Mouse (Mus musculus) limb, embryonic 15.5 days (tissue): ENCODE measurements around the gene Cth. TPM values are rescaled to one million over a fixed set of nuclear protein-coding genes. Genes with fewer than 3 reads are reported as not detected.

Experiments used
- ATAC-seq: fragments of 200-750 bp; cut with Nextera tagmentation; 2 replicates; pipeline ENCODE4 v1.8.0; 2017; ENCODE audit warnings: low read depth, moderate TSS enrichment; ENCODE audit not compliant: insufficient number of reproducible peaks, low FRiP score, low TSS enrichment
- H3K27ac ChIP-seq: fragments of 300-500 bp; sonication (generic); 2 replicates; pipeline ENCODE4 v1.5.1; 2015; ENCODE audit warnings: moderate library complexity, mild to moderate bottlenecking, inconsistent platforms
- H3K27me3 ChIP-seq: fragments of 300-500 bp; sonication (generic); 2 replicates; pipeline ENCODE4 v1.6.1; 2015; ENCODE audit warnings: inconsistent platforms
- H3K36me3 ChIP-seq: fragments of 300-500 bp; sonication (generic); 2 replicates; pipeline ENCODE4 v1.6.1; 2015; ENCODE audit warnings: inconsistent platforms
- H3K4me1 ChIP-seq: fragments of 300-500 bp; sonication (generic); 2 replicates; pipeline ENCODE4 v1.6.1; 2015; ENCODE audit warnings: inconsistent platforms
- H3K4me2 ChIP-seq: fragments of 300-500 bp; sonication (generic); 2 replicates; pipeline ENCODE4 v1.6.1; 2015; ENCODE audit warnings: mild to moderate bottlenecking, inconsistent platforms
- H3K4me3 ChIP-seq: fragments of 300-500 bp; sonication (generic); 2 replicates; pipeline ENCODE4 v1.5.1; 2015; ENCODE audit warnings: mild to moderate bottlenecking, inconsistent platforms
- H3K9ac ChIP-seq: fragments of 300-500 bp; sonication (generic); 2 replicates; pipeline ENCODE4 v1.6.1; 2015; ENCODE audit warnings: inconsistent platforms
- H3K9me3 ChIP-seq: fragments of 300-500 bp; sonication (generic); 2 replicates; pipeline ENCODE4 v1.6.1; 2016; ENCODE audit warnings: inconsistent platforms
- WGBS: fragments of 180-500 bp; shearing (Covaris S2); methylation state at CpG from one replicate; pipeline ENCODE4 v1.1.7; 2015; 5-methylcytosine and 5-hydroxymethylcytosine counted together
- polyA plus RNA-seq: library from polyadenylated mRNA; unstranded; fragments of >200 nt; fragmentation: Nextera tagmentation; extraction: Ambion mirVana; gene quantifications from 2 replicates; pipeline ENCODE4 v1.2.1, GENCODE M21; 2015

The Cth gene
- polyA plus RNA-seq, 1 experiment from 2014 or later, result 13.9 TPM

DNA sequence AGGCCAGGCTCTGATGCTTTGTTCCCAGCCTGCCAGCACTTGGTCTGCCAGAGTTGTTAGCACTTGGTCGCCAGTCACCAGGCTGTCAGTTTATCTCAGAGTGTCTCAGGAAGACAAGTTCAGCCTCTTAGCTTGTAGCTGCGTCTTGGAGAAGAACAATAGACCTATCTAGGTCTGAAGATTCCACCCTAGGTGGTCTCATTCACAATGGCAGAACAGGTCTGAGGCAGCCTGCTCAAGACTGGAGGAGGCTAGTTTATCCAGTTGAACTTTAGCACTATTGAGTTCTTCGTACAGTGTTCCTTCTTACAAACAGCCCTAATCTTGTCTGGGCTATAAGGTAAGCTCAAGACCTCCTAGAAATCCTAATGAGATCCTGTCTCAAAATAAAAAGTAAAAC is 7.2 kb upstream of the Cth start:
- H3K9ac ChIP-seq, result no peak overlapping the region
- H3K4me1 ChIP-seq, result no peaks in the 10 kb centered on the region
- ATAC-seq, result no peak
- H3K9me3 ChIP-seq, result no peaks in the 10 kb centered on the region
- no peak overlapping the region for H3K4me2 ChIP-seq
- H3K27me3 ChIP-seq, result no peaks in the 10 kb centered on the region
- WGBS, result 57% methylated on average over 3 of the region's 3 CpGs
- H3K36me3 ChIP-seq, result no peaks in the 10 kb centered on the region
- no peak overlapping the region for H3K27ac ChIP-seq
- no peak overlapping the region for H3K4me3 ChIP-seq

GRCm38 (mm10) chr3:157931592-157931991 is 6.7 kb upstream of the Cth start:
- no peak for ATAC-seq
- H3K9me3 ChIP-seq, result no peaks in the 10 kb centered on the region
- WGBS, result 42% methylated on average over 3 of the region's 3 CpGs

GRCm38 (mm10) chr3:157929417-157929816 is 4.5 kb upstream of the Cth start:
- Histone ChIP-seq H3K9me3 (no peaks in the 10 kb centered on the region), H3K4me1 (peaks cover 7% of the 10 kb centered on the region), H3K9ac (no peak overlapping the region), H3K4me3 (no peak overlapping the region), H3K36me3 (no peaks in the 10 kb centered on the region), H3K27ac (no peak overlapping the region), H3K4me2 (no peak overlapping the region), H3K27me3 (no peaks in the 10 kb centered on the region)
- ATAC-seq, result no peak
- WGBS, result 73% methylated on average over 1 of the region's 1 CpGs

More at GRCm38 (mm10) chr3:157931592-157931991, 6.7 kb upstream of the Cth start:
- Histone ChIP-seq H3K4me1 (no peaks in the 10 kb centered on the region), H3K27ac (no peak overlapping the region), H3K9ac (no peak overlapping the region), H3K4me3 (no peak overlapping the region), H3K36me3 (no peaks in the 10 kb centered on the region), H3K4me2 (no peak overlapping the region), H3K27me3 (no peaks in the 10 kb centered on the region)

DNA sequence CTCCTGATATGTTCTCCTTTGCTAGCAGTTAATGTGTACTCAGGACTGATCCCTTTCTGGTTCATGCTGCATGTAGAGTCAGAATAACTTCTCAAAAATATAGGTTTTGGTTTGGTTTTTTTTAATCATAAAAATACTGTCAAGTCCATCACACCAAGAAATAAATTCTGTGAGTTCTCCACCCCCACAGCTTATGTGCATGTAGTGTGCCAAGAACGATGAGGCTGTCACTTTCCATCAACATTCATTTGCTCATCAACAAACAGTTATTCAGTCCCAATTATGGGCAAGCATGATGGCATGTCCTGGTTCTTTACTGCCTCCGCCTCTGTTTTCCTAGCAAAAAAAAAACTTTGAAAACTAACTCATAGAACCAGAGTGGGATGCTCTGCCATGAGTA is 3.9 kb upstream of the Cth start:
- WGBS, result 81% methylated on average over 2 of the region's 2 CpGs
- Histone ChIP-seq H3K9ac (no peak overlapping the region), H3K4me3 (no peak overlapping the region), H3K27ac (no peak overlapping the region), H3K27me3 (no peaks in the 10 kb centered on the region), H3K36me3 (no peaks in the 10 kb centered on the region), H3K4me2 (no peak overlapping the region), H3K4me1 (peaks cover 9% of the 10 kb centered on the region), H3K9me3 (no peaks in the 10 kb centered on the region)
- ATAC-seq, result no peak

DNA sequence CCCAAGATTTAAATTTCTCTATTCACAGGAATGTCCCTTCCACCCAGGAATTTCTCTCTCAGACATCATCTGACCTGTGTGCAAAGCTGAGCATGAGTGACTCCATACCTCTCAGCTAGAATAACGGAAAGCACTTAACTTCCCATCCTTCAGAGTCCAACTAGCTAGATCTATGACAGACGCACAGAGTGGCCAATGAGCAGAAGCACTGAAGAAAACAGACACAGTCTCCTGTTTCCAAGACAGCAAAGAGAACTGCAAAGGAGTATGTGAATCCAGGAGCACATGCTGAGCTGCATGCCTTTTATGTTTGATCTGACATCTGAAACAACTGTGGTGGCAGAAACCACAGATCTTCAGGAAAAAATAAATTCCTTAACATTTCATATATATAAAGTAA is 1.9 kb upstream of the Cth start:
- no peaks in the 10 kb centered on the region for H3K27me3 ChIP-seq
- peaks cover 9% of the 10 kb centered on the region for H3K4me1 ChIP-seq
- no peaks in the 10 kb centered on the region for H3K36me3 ChIP-seq
- no peak overlapping the region for H3K4me2 ChIP-seq
- H3K4me3 ChIP-seq, result no peak overlapping the region
- no peak for ATAC-seq
- WGBS, result 48% methylated on average over 2 of the region's 2 CpGs
- H3K9me3 ChIP-seq, result no peaks in the 10 kb centered on the region
- no peak overlapping the region for H3K27ac ChIP-seq
- H3K9ac ChIP-seq, result no peak overlapping the region

- Histone ChIP-seq H3K4me3 (no peak overlapping the region), H3K4me1 (peaks cover 9% of the 10 kb centered on the region), H3K4me2 (no peak overlapping the region), H3K9me3 (no peaks in the 10 kb centered on the region), H3K27ac (no peak overlapping the region), H3K27me3 (no peaks in the 10 kb centered on the region), H3K36me3 (no peaks in the 10 kb centered on the region), H3K9ac (no peak overlapping the region)
- WGBS, result 61% methylated on average over 14 of the region's 14 CpGs
- no peak for ATAC-seq
Measured at GRCm38 (mm10) chr3:157925706-157926510, 1.0 kb upstream of the Cth start.

GRCm38 (mm10) chr3:157923268-157923835 is 1.5 kb downstream of the Cth start:
- no peak overlapping the region for H3K4me3 ChIP-seq
- H3K9ac ChIP-seq, result no peak overlapping the region
- H3K27me3 ChIP-seq, result no peaks in the 10 kb centered on the region
- no peak for ATAC-seq
- no peaks in the 10 kb centered on the region for H3K9me3 ChIP-seq
- H3K36me3 ChIP-seq, result no peaks in the 10 kb centered on the region
- H3K4me2 ChIP-seq, result no peak overlapping the region
- H3K27ac ChIP-seq, result no peak overlapping the region
- peaks cover 9% of the 10 kb centered on the region for H3K4me1 ChIP-seq
- 79% methylated on average over 3 of the region's 3 CpGs for WGBS

DNA sequence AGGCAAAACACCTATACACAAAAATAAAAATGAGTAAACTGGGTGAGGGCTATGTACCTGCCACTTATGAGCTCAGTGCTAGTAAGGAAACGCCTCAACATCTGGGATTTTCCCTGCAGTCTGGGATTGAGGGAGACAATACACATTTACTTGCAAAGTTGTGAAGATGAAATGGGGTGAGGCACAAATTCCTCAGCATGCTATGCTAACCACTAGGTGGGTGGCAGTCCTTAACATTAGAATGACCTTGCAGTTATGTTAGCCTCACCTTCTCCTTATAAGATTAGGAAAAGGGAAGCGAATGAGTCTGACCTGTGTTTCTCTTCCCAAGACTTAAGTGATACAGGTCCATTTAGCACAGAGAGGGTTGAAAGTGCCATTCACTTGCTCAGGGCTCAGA is 3.5 kb downstream of the Cth start:
- Histone ChIP-seq H3K4me3 (no peak overlapping the region), H3K4me1 (peaks cover 9% of the 10 kb centered on the region), H3K27ac (no peak overlapping the region), H3K4me2 (no peak overlapping the region), H3K36me3 (no peaks in the 10 kb centered on the region), H3K27me3 (no peaks in the 10 kb centered on the region), H3K9me3 (no peaks in the 10 kb centered on the region), H3K9ac (no peak overlapping the region)
- 87% methylated on average over 2 of the region's 2 CpGs for WGBS
- no peak for ATAC-seq

GRCm38 (mm10) chr3:157916336-157916735 is 8.5 kb downstream of the Cth start:
- WGBS, result 80% methylated on average over 4 of the region's 4 CpGs
- H3K27me3 ChIP-seq, result no peaks in the 10 kb centered on the region
- ATAC-seq, result no peak
- H3K9ac ChIP-seq, result no peak overlapping the region
- no peak overlapping the region for H3K27ac ChIP-seq
- no peaks in the 10 kb centered on the region for H3K36me3 ChIP-seq
- no peak overlapping the region for H3K4me3 ChIP-seq
- H3K9me3 ChIP-seq, result no peaks in the 10 kb centered on the region
- no peaks in the 10 kb centered on the region for H3K4me1 ChIP-seq
- no peak overlapping the region for H3K4me2 ChIP-seq

- WGBS, result 47% methylated on average over 2 of the region's 2 CpGs
- no peaks in the 10 kb centered on the region for H3K27me3 ChIP-seq
- no peak for ATAC-seq
- H3K4me2 ChIP-seq, result no peak overlapping the region
- H3K36me3 ChIP-seq, result no peaks in the 10 kb centered on the region
- H3K9me3 ChIP-seq, result no peaks in the 10 kb centered on the region
- H3K27ac ChIP-seq, result no peak overlapping the region
- H3K9ac ChIP-seq, result no peak overlapping the region
- H3K4me3 ChIP-seq, result no peak overlapping the region
- H3K4me1 ChIP-seq, result no peaks in the 10 kb centered on the region
Measured at GRCm38 (mm10) chr3:157912155-157912554, 12.7 kb downstream of the Cth start.

DNA sequence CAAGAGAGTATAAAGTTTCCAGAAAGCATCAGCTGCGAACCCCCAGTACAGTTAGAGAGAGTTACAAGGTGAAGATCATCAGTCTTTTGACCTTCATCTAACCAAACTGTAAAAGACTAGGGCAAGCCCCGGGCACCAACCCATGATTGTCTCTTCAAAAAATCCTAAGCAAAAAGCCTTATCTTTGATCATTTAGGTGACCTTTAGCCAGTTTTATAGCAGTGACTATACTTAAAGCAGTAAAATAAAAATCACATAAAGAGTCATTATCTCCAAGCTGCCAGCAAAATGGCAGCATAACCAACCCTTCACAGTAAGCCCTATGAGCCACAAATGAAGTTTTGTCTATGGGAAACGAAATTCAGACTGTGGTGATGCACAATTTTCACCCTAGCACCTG is 14.6 kb downstream of the Cth start:
- Histone ChIP-seq H3K4me2 (no peak overlapping the region), H3K27me3 (no peaks in the 10 kb centered on the region), H3K9ac (no peak overlapping the region), H3K9me3 (no peaks in the 10 kb centered on the region), H3K27ac (no peak overlapping the region), H3K4me1 (no peaks in the 10 kb centered on the region), H3K4me3 (no peak overlapping the region), H3K36me3 (no peaks in the 10 kb centered on the region)
- no peak for ATAC-seq
- 64% methylated on average over 3 of the region's 3 CpGs for WGBS

- Histone ChIP-seq H3K9ac (no peak overlapping the region), H3K27ac (no peak overlapping the region), H3K4me3 (no peak overlapping the region), H3K4me1 (no peaks in the 10 kb centered on the region), H3K4me2 (no peak overlapping the region), H3K36me3 (no peaks in the 10 kb centered on the region; the same call in 1 of the 2 replicates), H3K9me3 (no peaks in the 10 kb centered on the region), H3K27me3 (no peaks in the 10 kb centered on the region)
- no peak for ATAC-seq
- 88% methylated on average over 3 of the region's 3 CpGs for WGBS
Measured at GRCm38 (mm10) chr3:157908166-157908565, 16.7 kb downstream of the Cth start.
